Mouse (Mus musculus): ENCODE results near the gene Cd44.

GRCm38 (mm10) chr2:102801899-102802298 is 99.6 kb downstream of the Cd44 start:
- no peak for TF ChIP-seq CTCF (IDR thresholded peaks at IDR 0.05; ENCODE audit: control insufficient read depth, insufficient read depth, insufficient replicate concordance, low read depth, low read length)
- TF ChIP-seq POLR2A (IDR thresholded peaks at IDR 0.05; ENCODE audit: control insufficient read depth, low read depth, low read length) = no peak
